Mouse (Mus musculus) embryonic facial prominence, embryonic 12.5 days (tissue): Measurements from ENCODE around the gene Esp4. TPM values are rescaled to one million over a fixed set of nuclear protein-coding genes. Genes with fewer than 3 reads are reported as not detected.
"Not testable (repeated sequence)": the region's sequence is repeated elsewhere in the genome, so short reads cannot be mapped to it uniquely, and the experiment has no call there.

ENCODE experiments used
- ATAC-seq: fragments of 200-750 bp; cut with Nextera tagmentation; 2 replicates; pipeline ENCODE4 v1.8.0; 2017; ENCODE audit not compliant: insufficient number of reproducible peaks, insufficient read depth, low FRiP score, low TSS enrichment
- H3K27ac ChIP-seq: fragments of 300-500 bp; sonication (generic); 2 replicates; pipeline ENCODE4 v1.5.1; 2016; ENCODE audit warnings: mild to moderate bottlenecking
- H3K27me3 ChIP-seq: fragments of 300-500 bp; sonication (generic); 2 replicates; pipeline ENCODE4 v1.6.1; 2016; ENCODE audit warnings: mild to moderate bottlenecking, moderate library complexity
- H3K36me3 ChIP-seq: fragments of 300-500 bp; sonication (generic); 2 replicates; pipeline ENCODE4 v1.6.1; 2016; ENCODE audit warnings: mild to moderate bottlenecking
- H3K4me1 ChIP-seq: fragments of 300-500 bp; sonication (generic); 2 replicates; pipeline ENCODE4 v1.6.1; 2016
- H3K4me2 ChIP-seq: fragments of 300-500 bp; sonication (generic); replicated peaks from 2 replicates; pipeline ENCODE4 v1.6.1; 2016; ENCODE audit warnings: mild to moderate bottlenecking, moderate library complexity
- H3K4me3 ChIP-seq: fragments of 300-500 bp; sonication (generic); 2 replicates; pipeline ENCODE4 v1.5.1; 2016; ENCODE audit warnings: mild to moderate bottlenecking
- H3K9ac ChIP-seq: fragments of 300-500 bp; sonication (generic); 2 replicates; pipeline ENCODE4 v1.6.1; 2016; ENCODE audit warnings: mild to moderate bottlenecking, moderate library complexity
- H3K9me3 ChIP-seq: fragments of 300-500 bp; sonication (generic); 2 replicates; pipeline ENCODE4 v1.6.1; 2016; ENCODE audit warnings: mild to moderate bottlenecking, moderate library complexity
- WGBS: fragments of 180-500 bp; shearing (Covaris S2); methylation state at CpG from one replicate; pipeline ENCODE4 v1.1.7; 2016; 5-methylcytosine and 5-hydroxymethylcytosine counted together
- polyA plus RNA-seq: library from polyadenylated mRNA; unstranded; fragments of >200 nt; fragmentation: Nextera tagmentation; extraction: Ambion mirVana; gene quantifications from 2 replicates; pipeline ENCODE4 v1.2.1, GENCODE M21; 2016

Gene Esp4
- polyA plus RNA-seq: not detected in 2 replicates

- H3K36me3 ChIP-seq: no peaks in the 10 kb centered on the region
- no peak within 1 kb of the TSS for H3K4me2 ChIP-seq
- H3K9me3 ChIP-seq: no peaks in the 10 kb centered on the region
- no peak within 1 kb of the TSS for H3K4me3 ChIP-seq
- no peak for ATAC-seq
- no peak within 1 kb of the TSS for H3K27ac ChIP-seq
- H3K9ac ChIP-seq: no peak within 1 kb of the TSS
- H3K4me1 ChIP-seq: no peaks in the 10 kb centered on the region
- no peaks in the 10 kb centered on the region for H3K27me3 ChIP-seq
These were observed at the start of gene Esp4 for GRCm38 (mm10) chr17:40598294-40598693. TSS of gene Esp4 (plus strand) at chr17:40598594.

DNA sequence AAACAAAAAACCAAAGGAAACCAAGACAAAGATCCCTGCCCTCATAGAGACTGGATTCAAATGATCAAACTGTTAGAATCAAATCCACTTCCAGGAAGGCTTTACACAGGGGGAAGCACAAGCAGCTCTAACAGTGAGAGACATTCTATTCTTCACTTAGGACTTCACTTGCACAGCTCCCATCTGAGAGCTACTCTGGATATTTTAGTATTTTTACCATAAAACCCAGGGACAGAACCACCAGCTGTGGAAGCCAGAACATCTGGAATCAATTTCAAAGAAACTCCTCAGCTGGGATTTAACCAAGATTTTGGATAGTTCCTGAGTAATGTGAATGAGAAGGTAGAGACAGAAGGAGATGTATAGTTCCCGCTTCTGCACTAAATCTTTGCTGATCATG, 44.9 kb upstream of the Esp4 start:
- Histone ChIP-seq H3K36me3 (no peaks in the 10 kb centered on the region), H3K27ac (no peak overlapping the region), H3K4me3 (no peak overlapping the region), H3K4me1 (0 out of 2 replicates have a peak, but pooled peaks cover 2% of the 10 kb centered on the region), H3K27me3 (no peaks in the 10 kb centered on the region), H3K9me3 (no peaks in the 10 kb centered on the region), H3K9ac (no peak overlapping the region), H3K4me2 (no peak overlapping the region)
- no peak for ATAC-seq
- 36% methylated on average over 1 of the region's 1 CpGs for WGBS

GRCm38 (mm10) chr17:40561207-40561606, 37.2 kb upstream of the Esp4 start, which contains the start of gene Esp6:
TSS of gene Esp6 (plus strand) at chr17:40561507.
- Histone ChIP-seq H3K4me1 (no peaks in the 10 kb centered on the region), H3K4me2 (no peak within 1 kb of the TSS), H3K36me3 (no peaks in the 10 kb centered on the region), H3K4me3 (no peak within 1 kb of the TSS), H3K9ac (no peak within 1 kb of the TSS), H3K27me3 (no peaks in the 10 kb centered on the region), H3K9me3 (no peaks in the 10 kb centered on the region), H3K27ac (no peak within 1 kb of the TSS)
- WGBS: 80% methylated on average over 5 of the region's 5 CpGs
- ATAC-seq: no peak

- H3K4me2 ChIP-seq, H3K4me1 ChIP-seq, H3K36me3 ChIP-seq, H3K9me3 ChIP-seq, H3K27ac ChIP-seq, ATAC-seq, H3K9ac ChIP-seq, H3K4me3 ChIP-seq, H3K27me3 ChIP-seq: not testable (repeated sequence)
- WGBS: 39% methylated on average over 6 of the region's 6 CpGs
These were observed 14.5 kb upstream of the Esp4 start for GRCm38 (mm10) chr17:40583906-40584305.

- Histone ChIP-seq H3K36me3 (no peaks in the 10 kb centered on the region), H3K27me3 (no peaks in the 10 kb centered on the region), H3K4me2 (no peak overlapping the region), H3K4me3 (no peak overlapping the region), H3K9me3 (no peaks in the 10 kb centered on the region), H3K4me1 (no peaks in the 10 kb centered on the region), H3K27ac (no peak overlapping the region), H3K9ac (no peak overlapping the region)
- no peak for ATAC-seq
These were observed 7.1 kb upstream of the Esp4 start for GRCm38 (mm10) chr17:40591297-40591696.

GRCm38 (mm10) chr17:40631775-40632174, 33.4 kb downstream of the Esp4 start, which contains the start of gene Esp3:
TSS of gene Esp3 (plus strand) at chr17:40632075.
- H3K27me3 ChIP-seq, H3K4me1 ChIP-seq, H3K9ac ChIP-seq, H3K36me3 ChIP-seq, H3K27ac ChIP-seq, H3K4me3 ChIP-seq, H3K4me2 ChIP-seq, H3K9me3 ChIP-seq, ATAC-seq: not testable (repeated sequence)
- WGBS: 85% methylated on average over 1 of the region's 1 CpGs

Other genes starting within 250 kb of the Esp4 start
- gene Esp8, start 78.6 kb upstream of the Esp4 start, polyA plus RNA-seq: not detected in 2 replicates
- not detected in 2 replicates for gene Esp6, start 37.1 kb upstream of the Esp4 start, polyA plus RNA-seq
- gene Esp3, start 33.5 kb downstream of the Esp4 start, polyA plus RNA-seq: not detected in 2 replicates
- not detected in 2 replicates for gene Esp1, start 128.5 kb downstream of the Esp4 start, polyA plus RNA-seq
- gene Crisp2, start 208.4 kb downstream of the Esp4 start, polyA plus RNA-seq: 0.12 TPM in 1 of 2 replicates, not detected in the other
- 2.4 and 2.9 TPM in 2 replicates for gene Rhag, start 212.5 kb downstream of the Esp4 start, polyA plus RNA-seq